30 mouse cellular contexts compared by ENCODE assay signal in the genomic region with DNA sequence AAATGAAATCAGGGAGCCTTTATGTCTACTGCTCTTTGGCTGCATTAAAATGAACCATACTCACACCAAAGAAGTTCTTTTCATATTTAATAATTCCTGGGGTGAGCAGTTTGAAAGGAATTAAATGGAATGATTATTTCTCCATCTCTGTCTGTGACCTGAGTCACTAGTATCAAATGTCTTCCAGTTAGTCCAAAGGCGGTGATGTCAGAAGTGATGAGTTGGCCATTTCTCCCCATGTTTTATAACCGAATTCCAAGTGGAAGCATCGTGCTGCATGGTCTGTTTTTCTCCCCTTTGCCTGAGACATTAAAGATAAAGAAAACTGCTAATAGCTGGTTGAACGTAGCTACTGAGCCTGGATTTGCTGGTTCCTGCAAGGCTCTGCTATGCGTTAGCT.
DNase-seq lines count a peak whose midpoint lies in the region; ATAC-seq and TF ChIP-seq lines count a peak whose summit lies in the region.
"Had no signal": no experiment of that assay in that cellular context is flagged by ENCODE, and none has a peak within 500 bp of the region (broad histone marks: within the 10 kb centered on the region; RNA-seq: fewer than 3 reads in every experiment).

No protein-coding gene starts in this region.

- no peak for TF ChIP-seq POLR2A in brain, embryonic 14.5 days (IDR thresholded peaks at IDR 0.05; ENCODE audit: borderline replicate concordance, extremely low read depth, insufficient read depth, insufficient read length, poor library complexity, severe bottlenecking)

- peak; percentile 51 for DNase-seq in gastrocnemius, adult 18-20 months (ENCODE audit: low spot score)
- no peak for DNase-seq in gastrocnemius, adult 8-10 months (ENCODE audit: low spot score in 2 of 2)
- DNase-seq in brain, embryonic 14.5 days (ENCODE audit: low read depth) = peak; percentile 7
- DNase-seq in skeletal muscle tissue, adult 2 months (ENCODE audit: low read depth, low spot score) = peak; percentile 60
- DNase-seq: adrenal gland, adult 2 months; adrenal gland, postnatal 14 days; B cell, adult 2 months; cerebellum, adult 2 months; cerebellum, adult 9-11 months; cerebellum, postnatal 25 days; gastrocnemius, postnatal 36 days; heart, adult 2 months; heart, postnatal 14 days; heart, postnatal 4 days; kidney, adult 18-20 months; kidney, adult 9 months had no signal

- no peaks in the 10 kb centered on the region for H3K9me3 ChIP-seq in hindbrain, embryonic 13.5 days
- 0 out of 2 replicates have a peak, but pooled peaks cover 3% of the 10 kb centered on the region for H3K9me3 ChIP-seq in hindbrain, embryonic 12.5 days (replicated peaks)
- H3K9me3 ChIP-seq: forebrain, embryonic 10.5 days; forebrain, embryonic 13.5 days; G1E; heart, embryonic 10.5 days had no signal

- 0 out of 2 replicates have a peak overlapping the region, but pooled peaks have one; percentile 8 for H3K27ac ChIP-seq in hindbrain, embryonic 13.5 days
- H3K27ac ChIP-seq in hindbrain, embryonic 12.5 days = no peak overlapping the region
- H3K27ac ChIP-seq: forebrain, embryonic 10.5 days; forebrain, embryonic 13.5 days; heart, adult 2 months; heart, embryonic 10.5 days; heart, embryonic 13.5 days; hindbrain, postnatal 0 days had no signal

- H3K36me3 ChIP-seq in hindbrain, embryonic 13.5 days = no peaks in the 10 kb centered on the region
- no peaks in the 10 kb centered on the region for H3K36me3 ChIP-seq in hindbrain, embryonic 12.5 days
- H3K36me3 ChIP-seq: forebrain, embryonic 10.5 days; G1E; heart, embryonic 10.5 days; heart, embryonic 13.5 days had no signal

- 75% methylated on average over 5 of the region's 5 CpGs for WGBS in hindbrain, embryonic 13.5 days
- 68% methylated on average over 5 of the region's 5 CpGs for WGBS in hindbrain, embryonic 12.5 days

- no peak overlapping the region for H3K4me3 ChIP-seq in hindbrain, embryonic 13.5 days
- no peak overlapping the region for H3K4me3 ChIP-seq in hindbrain, embryonic 12.5 days
- H3K4me3 ChIP-seq: erythroblast, embryonic 14.5 days; forebrain, embryonic 10.5 days; forebrain, embryonic 13.5 days; heart, adult 2 months; heart, embryonic 10.5 days; heart, embryonic 13.5 days had no signal

- H3K4me1 ChIP-seq in hindbrain, embryonic 13.5 days (replicated peaks) = peaks cover 7% of the 10 kb centered on the region
- H3K4me1 ChIP-seq in hindbrain, embryonic 12.5 days = peaks cover 7% of the 10 kb centered on the region; the same call in 1 of the 2 replicates
- H3K4me1 ChIP-seq: heart, embryonic 10.5 days had no signal

- no peaks in the 10 kb centered on the region for H3K27me3 ChIP-seq in hindbrain, embryonic 13.5 days
- H3K27me3 ChIP-seq in hindbrain, embryonic 12.5 days = no peaks in the 10 kb centered on the region
- H3K27me3 ChIP-seq: CH12.LX; forebrain, embryonic 13.5 days; heart, embryonic 13.5 days had no signal

- no peak for ATAC-seq in hindbrain, embryonic 13.5 days (ENCODE audit: low FRiP score)
- no peak for ATAC-seq in hindbrain, embryonic 12.5 days (ENCODE audit: low FRiP score)
- ATAC-seq in erythroblast, adult 5-6 weeks (replicated peaks; ENCODE audit: low FRiP score, poor library complexity, severe bottlenecking) = no peak
- ATAC-seq in cerebellum, adult (ENCODE audit: insufficient number of reproducible peaks, low FRiP score, low TSS enrichment) = no peak
- ATAC-seq: hindbrain, postnatal 0 days; inflammation-experienced regulatory T-cells, adult 6 months; intestine, embryonic 16.5 days had no signal

- TF ChIP-seq CTCF in brain, embryonic 14.5 days (IDR thresholded peaks at IDR 0.05; ENCODE audit: borderline replicate concordance, extremely low read depth, insufficient read depth, insufficient read length) = no peak

- no peak overlapping the region for H3K4me2 ChIP-seq in hindbrain, embryonic 13.5 days
- H3K4me2 ChIP-seq in hindbrain, embryonic 12.5 days (replicated peaks) = no peak overlapping the region
- H3K4me2 ChIP-seq: heart, embryonic 13.5 days had no signal

- H3K9ac ChIP-seq in hindbrain, embryonic 13.5 days = no peak overlapping the region
- H3K9ac ChIP-seq in hindbrain, embryonic 12.5 days = no peak overlapping the region
- H3K9ac ChIP-seq: forebrain, embryonic 13.5 days; heart, embryonic 13.5 days had no signal

Comparison
In these comparisons a context has a peak if more than half of its experiments do, and no peak if none do; other contexts are left out.
1. DNase-seq: peak in gastrocnemius, adult 18-20 months (single experiment), brain, embryonic 14.5 days (single experiment) and skeletal muscle tissue, adult 2 months (single experiment); none in gastrocnemius, adult 8-10 months (0 of 2).